ENCODE assay signal across 8 mouse cellular contexts in genomic region chr6:146170603-146171051, GRCm38 (mm10).
A peak's percentile ranks its signal among the peaks of the same experiment; 100 is the strongest.
DNase-seq lines count a peak whose midpoint lies in the region; ATAC-seq lines count a peak whose summit lies in the region.

No protein-coding gene starts in this region.

- ATAC-seq in megakaryocyte, adult 5-6 weeks (ENCODE audit: poor library complexity, severe bottlenecking): peak; percentile 86
- ATAC-seq in erythroid progenitor cell, adult 5-6 weeks (replicated peaks; ENCODE audit: low FRiP score, poor library complexity, severe bottlenecking): no peak

- intact Hi-C loops in gastrocnemius, postnatal 14 days (cut with DNase I; ENCODE audit: low total_unique reads): no loop called here

- peak; percentile 19 for DNase-seq in right cerebral cortex, postnatal 14 days
- no peak for DNase-seq in right cerebral cortex, postnatal 4 days
- DNase-seq in gastrocnemius, postnatal 14 days: peak; percentile 59
- DNase-seq in kidney, postnatal 36 days: peak; percentile 46 to 54
- DNase-seq in retina, embryonic 14.5 days (ENCODE audit: low spot score): no peak
- DNase-seq in right cerebral cortex, postnatal 36 days (ENCODE audit: low spot score in 2 of 2): no peak

Comparison
In these comparisons a context has a peak if more than half of its experiments do, and no peak if none do; other contexts are left out.
1. DNase-seq: peak in right cerebral cortex, postnatal 14 days (single experiment), gastrocnemius, postnatal 14 days (single experiment) and kidney, postnatal 36 days (2 of 2); none in right cerebral cortex, postnatal 4 days (single experiment), retina, embryonic 14.5 days (single experiment) and right cerebral cortex, postnatal 36 days (0 of 2).